Mouse (Mus musculus) gastrocnemius, adult 2 months (tissue): ENCODE results near the gene Rims3. TPM values are rescaled to one million over a fixed set of nuclear protein-coding genes. Genes with fewer than 3 reads are reported as not detected.

Source experiments
- DNase-seq: peaks from one replicate; pipeline ENCODE4 v3.0.0; 2022
- H3K27ac ChIP-seq: fragments of 200-600 bp; 2 replicates; pipeline ENCODE4 v1.8.1; 2022; ENCODE audit warnings: mild to moderate bottlenecking
- H3K4me3 ChIP-seq: fragments of 200-600 bp; 2 replicates; pipeline ENCODE4 v1.8.1; 2022; ENCODE audit warnings: mild to moderate bottlenecking, moderate library complexity
- CTCF ChIP-seq: fragments of 200-600 bp; IDR thresholded peaks from 2 replicates; pipeline ENCODE4 v1.8.1; 2022; ENCODE audit warnings: antibody characterized with exemption, mild to moderate bottlenecking, moderate library complexity
- intact Hi-C: fragments of 180-260 bp; cut with DNase I; formaldehyde crosslinking; loops from one replicate; pipeline ENCODE4 v1.15.1; 2025
- total RNA-seq, 2 experiments: library from RNA; stranded (reverse); gene quantifications; 2 replicates each; pipeline ENCODE4 v1.2.3; 2021

Gene Rims3
- total RNA-seq, 2 experiments from 2014 or later, result 0.03 TPM; not detected in 1

GRCm38 (mm10) chr4:120866211-120866610, 11.6 kb downstream of the Rims3 start:
- no peak for DNase-seq
- intact Hi-C loops, result no loop called here
- no peak overlapping the region for H3K4me3 ChIP-seq

GRCm38 (mm10) chr4:120868246-120868645, 13.6 kb downstream of the Rims3 start:
- DNase-seq, result no peak
- intact Hi-C loops, result no loop called here
- no peak overlapping the region for H3K4me3 ChIP-seq
- TF ChIP-seq CTCF, result no peak
- no peak overlapping the region for H3K27ac ChIP-seq

More at GRCm38 (mm10) chr4:120866211-120866610, 11.6 kb downstream of the Rims3 start:
- H3K27ac ChIP-seq, result no peak overlapping the region
- TF ChIP-seq CTCF, result no peak

GRCm38 (mm10) chr4:120868988-120869387, 14.4 kb downstream of the Rims3 start:
- no peak overlapping the region for H3K27ac ChIP-seq
- intact Hi-C loops, result no loop called here
- no peak for DNase-seq
- no peak for TF ChIP-seq CTCF
- no peak overlapping the region for H3K4me3 ChIP-seq

- Histone ChIP-seq H3K27ac (no peak overlapping the region), H3K4me3 (no peak overlapping the region)
- no peak for DNase-seq
- no peak for TF ChIP-seq CTCF
- intact Hi-C loops, result no loop called here
Measured at GRCm38 (mm10) chr4:120870262-120870748, 15.7 kb downstream of the Rims3 start.

GRCm38 (mm10) chr4:120875961-120876360, 21.3 kb downstream of the Rims3 start:
- TF ChIP-seq CTCF, result no peak
- DNase-seq, result no peak
- intact Hi-C loops, result no loop called here
- Histone ChIP-seq H3K27ac (no peak overlapping the region), H3K4me3 (no peak overlapping the region)

- TF ChIP-seq CTCF, result no peak
- Histone ChIP-seq H3K27ac (no peak overlapping the region), H3K4me3 (no peak overlapping the region)
- DNase-seq, result no peak
- intact Hi-C loops, result no loop called here
Measured at GRCm38 (mm10) chr4:120878728-120879127, 24.1 kb downstream of the Rims3 start.

GRCm38 (mm10) chr4:120879386-120879785, 24.8 kb downstream of the Rims3 start:
- intact Hi-C loops, result no loop called here

GRCm38 (mm10) chr4:120880731-120881432, 26.3 kb downstream of the Rims3 start:
- intact Hi-C loops, result no loop called here
- TF ChIP-seq CTCF, result no peak
- no peak for DNase-seq
- no peak overlapping the region for H3K4me3 ChIP-seq
- no peak overlapping the region for H3K27ac ChIP-seq

More at GRCm38 (mm10) chr4:120879386-120879785, 24.8 kb downstream of the Rims3 start:
- TF ChIP-seq CTCF, result no peak
- no peak overlapping the region for H3K4me3 ChIP-seq
- H3K27ac ChIP-seq, result no peak overlapping the region
- DNase-seq, result no peak

- intact Hi-C loops, result no loop called here
- no peak for DNase-seq
- no peak for TF ChIP-seq CTCF
- H3K27ac ChIP-seq, result no peak overlapping the region
- no peak overlapping the region for H3K4me3 ChIP-seq
Measured at GRCm38 (mm10) chr4:120882002-120882625, 27.5 kb downstream of the Rims3 start.

GRCm38 (mm10) chr4:120885208-120886120, 30.8 kb downstream of the Rims3 start:
- no peak overlapping the region for H3K27ac ChIP-seq
- DNase-seq, result no peak
- TF ChIP-seq CTCF, result no peak
- no peak overlapping the region for H3K4me3 ChIP-seq
- intact Hi-C loops, result loop anchor here (5.0 kb wide), 2 partner anchors 128 to 203 kb away; no protein-coding TSS in a partner anchor

- H3K4me3 ChIP-seq, result no peak overlapping the region
- DNase-seq, result no peak
- TF ChIP-seq CTCF, result no peak
- intact Hi-C loops, result loop anchor here (5.0 kb wide), 2 partner anchors 129 to 204 kb away; no protein-coding TSS in a partner anchor
- H3K27ac ChIP-seq, result no peak overlapping the region
Measured at GRCm38 (mm10) chr4:120886131-120886530, 31.5 kb downstream of the Rims3 start.

- intact Hi-C loops, result loop anchor here (1.0 to 5.0 kb wide), 3 partner anchors 36 to 205 kb away; no protein-coding TSS in a partner anchor
- Histone ChIP-seq H3K27ac (no peak overlapping the region), H3K4me3 (no peak overlapping the region)
- no peak for TF ChIP-seq CTCF
- no peak for DNase-seq
Measured at GRCm38 (mm10) chr4:120886811-120887210, 32.2 kb downstream of the Rims3 start.
